Mouse (Mus musculus) large intestine, adult 2 months (tissue): ENCODE data around the gene Tnrc6c. TPM values are rescaled to one million over a fixed set of nuclear protein-coding genes. Genes with fewer than 3 reads are reported as not detected.
A peak's percentile ranks its signal among the peaks of the same experiment; 100 is the strongest.
"Not testable (repeated sequence)": the region's sequence is repeated elsewhere in the genome, so short reads cannot be mapped to it uniquely, and the experiment has no call there.

Experiments used
- DNase-seq: peaks from one replicate; pipeline ENCODE4 v3.0.0-alpha.2; 2012; ENCODE audit warnings: low read depth, low spot score
- WGBS: fragments of 180-500 bp; shearing (Covaris S2); methylation state at CpG from one replicate; pipeline ENCODE4 v1.1.7; 2018; 5-methylcytosine and 5-hydroxymethylcytosine counted together
- polyA plus RNA-seq: library from polyadenylated mRNA; depleted of rRNA; stranded (reverse); fragments of >200 nt; gene quantifications from 2 replicates; pipeline ENCODE4 v1.2.3, GENCODE M21; 2012

Tnrc6c gene
- polyA plus RNA-seq, 1 experiment, result 8.2 TPM

DNA sequence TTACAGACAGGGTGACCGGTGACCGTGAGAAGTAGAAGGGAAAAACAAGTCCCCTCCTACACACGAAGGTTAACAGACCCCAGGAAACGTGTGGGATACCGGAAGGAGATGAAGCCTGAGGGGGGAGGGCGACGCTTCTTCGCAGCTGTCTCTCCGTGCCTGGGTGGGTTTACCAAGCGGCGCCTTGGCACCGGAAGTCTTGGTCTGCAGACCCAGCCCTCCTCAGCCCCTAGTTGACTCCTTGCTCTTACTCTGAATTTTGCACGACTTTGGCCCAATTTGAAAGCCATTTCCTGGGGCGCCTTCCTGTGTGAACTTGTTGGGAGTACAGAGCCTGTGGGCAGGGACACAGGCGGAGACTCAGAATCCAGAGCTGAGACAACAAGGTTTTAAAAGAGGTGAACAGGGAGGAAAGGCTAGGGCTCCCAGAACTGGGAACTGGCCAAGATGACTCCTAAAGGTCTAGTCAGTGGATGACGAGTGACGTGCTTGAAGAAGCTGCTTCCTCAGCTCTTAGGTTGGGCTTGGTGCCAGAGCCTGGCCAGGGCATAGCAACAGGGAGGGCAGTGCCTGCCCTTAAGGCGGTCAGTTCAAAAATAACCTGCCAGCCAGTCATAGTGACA lies 127.2 kb downstream of the Tnrc6c start:
- DNase-seq, result peak; percentile 77
- 8% methylated on average over 18 of the region's 18 CpGs for WGBS

DNA sequence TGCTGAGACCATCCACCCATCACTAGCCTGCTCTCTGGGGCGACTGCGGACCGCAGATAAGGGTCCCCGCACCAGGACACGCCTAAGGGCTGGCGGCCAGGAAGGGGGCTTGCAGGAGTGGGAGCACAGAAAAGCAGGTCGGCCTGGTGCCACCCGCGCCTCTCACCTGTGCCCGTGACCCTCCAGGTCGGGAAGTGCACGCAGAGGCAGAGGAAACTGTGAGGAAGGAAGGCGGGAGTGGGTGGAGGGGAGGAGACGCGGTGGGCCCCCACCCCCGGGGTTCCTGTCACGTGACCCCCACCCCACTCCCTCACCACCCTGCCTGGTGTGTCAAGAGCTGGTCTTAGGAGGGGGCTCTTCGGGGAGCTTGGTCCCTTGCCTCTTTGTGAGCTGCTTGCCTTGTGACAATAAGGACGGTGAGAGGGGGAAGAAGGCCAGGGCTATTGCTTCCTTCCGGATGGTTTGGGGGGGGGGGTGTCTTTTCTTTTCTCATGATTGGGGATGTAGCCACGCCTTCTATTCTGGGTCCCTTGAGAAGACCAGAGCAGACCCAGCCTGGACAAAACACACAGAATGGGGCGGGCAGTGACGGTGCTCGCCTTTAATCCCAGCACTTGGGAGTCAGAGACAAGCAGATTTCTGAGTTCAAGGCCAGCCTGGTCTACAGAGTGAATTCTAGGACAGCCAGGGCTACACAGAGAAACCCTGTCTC lies 128.1 kb downstream of the Tnrc6c start, which contains the start of the genes Tmc8 and Tmc6:
TSS of gene Tmc8 (plus strand) at position 84 of the 712 bp plus-strand sequence.
TSS of gene Tmc6 (minus strand) at position 206 of the 712 bp plus-strand sequence.
- DNase-seq, result no peak
- WGBS, result 61% methylated on average over 24 of the region's 24 CpGs

DNA sequence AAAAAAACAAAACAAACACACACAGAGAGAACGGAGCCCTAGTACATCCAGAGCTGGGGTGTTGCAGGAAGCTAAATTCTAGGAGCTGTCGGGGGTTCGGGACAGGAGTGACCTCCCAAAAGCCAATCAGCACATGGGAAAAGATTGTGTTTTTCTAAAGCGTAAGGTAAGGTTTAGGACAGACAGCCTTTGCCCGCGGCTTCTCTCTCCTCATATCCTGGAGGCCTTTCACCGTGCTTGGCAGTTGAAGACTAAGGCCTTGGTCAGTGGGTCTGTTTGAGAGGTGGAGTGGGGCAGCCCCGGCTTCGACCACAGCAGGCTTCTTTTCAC lies 128.6 kb downstream of the Tnrc6c start:
- DNase-seq, result no peak
- WGBS, result 76% methylated on average over 9 of the region's 9 CpGs

DNA sequence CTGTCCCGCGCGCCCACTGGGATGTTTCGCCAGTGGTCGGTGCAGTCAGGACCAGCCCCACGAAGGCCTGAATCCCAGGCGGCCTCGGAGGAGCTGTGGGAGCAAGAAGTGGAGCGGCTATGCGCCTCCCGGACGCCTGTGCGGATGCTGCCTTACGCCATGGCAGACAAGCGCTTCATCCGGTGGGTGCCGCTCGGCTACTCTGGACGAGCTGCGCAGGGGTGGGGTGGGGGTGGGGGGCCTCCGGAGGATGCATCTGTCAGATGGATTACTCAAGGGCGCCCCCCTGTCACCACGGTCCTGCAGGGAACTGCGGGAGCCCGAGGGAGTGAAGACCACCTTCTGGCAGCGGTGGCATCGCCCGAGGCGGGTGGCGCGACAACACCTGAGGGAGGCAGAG lies 129.0 kb downstream of the Tnrc6c start:
- 42% methylated on average over 31 of the region's 31 CpGs for WGBS
- DNase-seq, result no peak

GRCm38 (mm10) chr11:117783683-117784309 lies 129.7 kb downstream of the Tnrc6c start:
- DNase-seq, result no peak
- 60% methylated on average over 10 of the region's 10 CpGs for WGBS

GRCm38 (mm10) chr11:117786294-117786693 lies 132.2 kb downstream of the Tnrc6c start:
- 9% methylated on average over 10 of the region's 10 CpGs for WGBS
- no peak for DNase-seq

GRCm38 (mm10) chr11:117788481-117788880 lies 134.4 kb downstream of the Tnrc6c start:
- not testable (repeated sequence) for DNase-seq
- WGBS, result 83% methylated on average over 7 of the region's 7 CpGs

GRCm38 (mm10) chr11:117790286-117790685 lies 136.2 kb downstream of the Tnrc6c start:
- 2% methylated on average over 14 of the region's 14 CpGs for WGBS
- no peak for DNase-seq

GRCm38 (mm10) chr11:117790703-117791440 lies 136.8 kb downstream of the Tnrc6c start:
- WGBS, result 22% methylated on average over 23 of the region's 23 CpGs
- DNase-seq, result peak; percentile 83

GRCm38 (mm10) chr11:117791441-117791761 lies 137.3 kb downstream of the Tnrc6c start:
- 67% methylated on average over 9 of the region's 9 CpGs for WGBS
- no peak for DNase-seq

GRCm38 (mm10) chr11:117792281-117792888 lies 138.3 kb downstream of the Tnrc6c start:
- DNase-seq, result peak; percentile 97
- 6% methylated on average over 22 of the region's 22 CpGs for WGBS

DNA sequence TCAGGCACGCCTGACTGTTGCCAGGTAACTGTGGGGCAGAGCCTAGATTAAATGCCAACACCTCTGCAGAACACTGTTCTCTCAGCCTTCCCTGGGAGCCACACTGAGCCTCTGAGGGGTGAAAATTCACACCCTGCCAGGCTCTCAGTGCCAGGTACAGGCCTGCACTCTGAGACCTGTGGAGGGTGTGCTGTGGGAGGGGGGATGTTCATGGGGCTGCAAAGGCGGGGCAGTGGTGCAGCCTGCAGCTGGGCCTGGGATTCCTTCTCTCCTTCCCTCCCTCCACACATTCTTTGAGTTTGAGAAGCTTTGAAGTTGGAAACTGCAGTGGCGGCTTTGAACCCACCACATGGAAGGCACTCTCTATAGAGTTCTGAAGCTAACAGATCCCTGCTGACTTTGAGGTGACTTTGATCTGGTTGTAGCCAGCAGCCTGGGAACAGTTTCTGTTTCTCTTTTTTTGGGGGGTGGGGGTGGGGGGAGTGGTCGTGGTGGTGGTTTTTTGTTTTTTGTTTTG lies 140.0 kb downstream of the Tnrc6c start:
- 77% methylated on average over 4 of the region's 4 CpGs for WGBS
- no peak for DNase-seq

- no peak for DNase-seq
- WGBS, result 71% methylated on average over 5 of the region's 5 CpGs
Observed at GRCm38 (mm10) chr11:117796954-117797353, 142.9 kb downstream of the Tnrc6c start.

- no peak for DNase-seq
- 76% methylated on average over 9 of the region's 9 CpGs for WGBS
Observed at GRCm38 (mm10) chr11:117797511-117798159, 143.5 kb downstream of the Tnrc6c start, which contains the start of gene 6030468B19Rik. Gene 6030468B19Rik, plus strand, starts transcription at chr11:117797660.

GRCm38 (mm10) chr11:117798160-117798541 lies 144.1 kb downstream of the Tnrc6c start:
- no peak for DNase-seq
- 51% methylated on average over 2 of the region's 2 CpGs for whole genome bisulfite sequencing

- no peak for DNase-seq
- 73% methylated on average over 5 of the region's 5 CpGs for WGBS
Observed at GRCm38 (mm10) chr11:117799174-117799573, 145.1 kb downstream of the Tnrc6c start.

GRCm38 (mm10) chr11:117800038-117800437 lies 145.9 kb downstream of the Tnrc6c start:
- 88% methylated on average over 7 of the region's 7 CpGs for WGBS

GRCm38 (mm10) chr11:117801650-117802049 lies 147.6 kb downstream of the Tnrc6c start:
- DNase-seq, result no peak
- 87% methylated on average over 7 of the region's 7 CpGs for WGBS

More at GRCm38 (mm10) chr11:117800038-117800437, 145.9 kb downstream of the Tnrc6c start:
- DNase-seq, result no peak

GRCm38 (mm10) chr11:117803166-117803688 lies 149.1 kb downstream of the Tnrc6c start:
- 45% methylated on average over 3 of the region's 3 CpGs for WGBS
- DNase-seq, result no peak
